Mouse (Mus musculus): ENCODE measurements around the gene Wdr26. TPM values are rescaled to one million over a fixed set of nuclear protein-coding genes. Genes with fewer than 3 reads are reported as not detected.

The Wdr26 gene
- 100 to 1,000 TPM; 135 to 147 TPM for total RNA-seq (2021)

DNA sequence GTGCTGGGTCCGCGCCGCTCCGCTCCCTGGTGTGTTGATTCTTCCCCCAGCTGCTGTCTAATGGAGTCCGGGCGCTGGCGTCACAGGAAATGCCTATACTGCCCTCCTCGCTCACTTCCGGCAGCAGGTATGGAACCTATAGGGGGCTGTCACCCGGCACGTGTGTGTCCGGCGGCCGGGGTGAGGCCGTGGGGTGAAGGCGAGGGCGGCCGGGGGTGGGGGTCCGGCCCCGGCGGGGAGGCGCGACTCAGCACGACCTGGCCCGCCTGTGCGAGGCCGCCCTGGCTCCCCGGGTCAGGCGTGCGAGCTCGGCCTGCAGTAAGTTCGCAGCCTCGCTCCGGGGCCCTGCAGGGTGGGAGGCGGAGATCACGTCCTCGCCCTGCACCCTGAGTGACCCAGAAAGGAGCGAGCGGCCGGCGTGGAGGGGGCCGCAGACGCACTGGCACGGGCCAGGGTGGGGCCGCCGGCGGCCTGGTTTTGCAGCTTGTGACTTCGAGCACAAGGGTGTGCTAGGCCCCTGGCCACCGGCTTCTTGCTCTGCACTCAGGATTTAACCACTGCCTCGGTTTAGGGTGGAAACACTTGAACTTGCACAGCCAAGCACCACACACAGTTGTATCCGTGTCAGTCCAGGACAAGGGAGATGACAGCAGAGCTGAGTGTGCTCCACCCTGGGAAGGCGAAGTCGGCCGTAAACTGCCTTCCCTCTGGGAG, at the start of gene Wdr26:
Gene Wdr26 (minus strand): TSS at position 82 of the 714 bp plus-strand sequence.
- intact Hi-C loops (cut with DNase I) = loop anchor here (2.0 kb wide), 1 partner anchor 19 kb away; no protein-coding TSS in a partner anchor
- DNase-seq = peak; percentile 84 to 89

DNA sequence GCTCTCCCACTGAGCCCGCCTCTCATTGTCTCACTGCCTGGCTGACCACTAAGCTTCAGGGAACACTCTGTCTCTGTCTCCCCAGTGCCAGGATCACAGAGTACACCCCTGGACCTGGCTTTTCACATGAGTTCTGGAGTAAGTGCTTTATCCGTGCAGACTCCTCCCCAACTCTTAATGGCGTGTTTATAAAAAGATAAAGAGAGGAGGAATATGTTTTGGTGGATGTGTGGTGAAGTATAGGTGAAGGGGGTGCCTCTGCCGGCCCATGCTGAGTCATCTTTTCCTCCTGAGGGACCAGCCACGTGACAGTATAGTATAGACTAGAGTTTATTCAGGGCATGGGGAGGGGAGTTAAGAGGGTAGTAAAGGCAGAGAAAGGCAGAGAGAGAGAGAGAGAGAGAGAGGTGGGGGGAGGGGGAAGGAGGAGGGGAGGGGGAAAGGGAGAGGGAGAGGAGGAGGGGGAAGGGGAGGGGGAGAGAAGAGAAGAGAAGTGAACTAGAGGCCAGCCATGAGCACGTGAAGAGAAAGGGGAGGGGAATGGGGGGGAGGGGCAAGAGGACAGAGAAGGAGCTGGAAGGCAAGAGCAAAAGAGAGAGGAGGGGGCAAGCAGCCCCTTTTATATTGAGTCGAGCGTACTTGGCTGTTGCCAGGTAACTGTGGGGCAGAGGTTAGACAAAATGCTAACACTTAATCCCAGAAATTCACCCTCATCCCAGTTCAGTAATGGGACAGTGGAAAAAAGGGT, 49.3 kb upstream of the Wdr26 start:
- peak in 1 of 2 experiments; percentile 24 for DNase-seq
- intact Hi-C loops (cut with DNase I) = no loop called here

DNA sequence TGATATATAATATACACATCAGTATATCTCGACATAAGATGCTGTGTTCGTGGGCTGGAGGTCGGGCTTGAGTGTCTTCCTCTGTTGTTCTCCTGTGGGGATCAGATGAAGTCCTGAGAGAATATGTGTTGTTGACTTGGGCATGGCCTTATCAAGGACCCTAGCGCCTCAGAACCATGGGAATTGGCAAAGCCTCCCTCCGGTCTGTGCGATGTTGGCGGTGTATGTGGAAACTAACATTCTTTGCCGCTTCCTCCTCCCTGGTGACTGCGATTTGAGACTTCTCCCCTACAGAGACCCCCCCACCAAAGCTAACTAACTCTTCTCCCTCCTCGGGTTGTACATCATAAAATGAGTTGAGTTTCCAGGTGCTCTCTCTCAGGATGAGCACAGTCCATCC, 48.6 kb upstream of the Wdr26 start:
- intact Hi-C loops (cut with DNase I) = no loop called here
- peak; percentile 34 to 45 for DNase-seq

DNA sequence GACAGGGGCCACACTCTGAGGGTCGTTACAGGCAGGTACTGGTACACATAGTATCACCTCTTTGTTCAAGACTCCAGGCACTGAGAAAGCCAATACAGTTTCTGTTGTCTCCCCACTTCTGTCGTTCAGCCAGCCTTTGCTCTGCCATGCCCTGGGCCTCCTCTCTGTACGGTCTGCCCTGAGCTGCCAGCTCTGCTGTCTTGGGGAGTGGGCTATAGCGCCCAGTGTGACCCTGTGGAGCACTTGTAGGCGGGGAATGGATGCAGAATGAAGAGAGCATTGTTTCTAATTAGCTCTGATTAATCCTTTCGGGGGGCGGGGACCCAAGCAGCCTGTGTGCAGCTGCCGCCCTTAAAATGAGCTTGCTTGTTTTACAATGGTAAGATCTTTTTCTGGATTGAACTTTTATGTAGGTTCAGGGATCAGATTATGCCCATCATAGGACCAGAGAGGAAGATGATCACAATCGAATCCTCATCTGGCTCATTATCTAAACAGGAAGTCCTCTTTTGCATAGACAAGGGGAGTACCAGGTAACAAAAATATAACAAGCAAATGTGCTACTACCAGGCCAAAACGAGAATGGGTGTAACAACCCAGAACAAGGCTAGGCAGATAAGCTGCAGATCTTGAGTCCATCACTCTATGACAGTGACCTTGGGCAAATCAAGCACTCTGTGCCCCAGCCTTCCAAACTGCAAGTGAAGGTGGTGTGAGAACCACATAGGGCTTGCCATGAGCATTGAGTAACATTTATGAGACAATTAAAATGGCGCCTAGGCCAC, 48.0 kb upstream of the Wdr26 start:
- DNase-seq = no peak
- intact Hi-C loops (cut with DNase I) = no loop called here

DNA sequence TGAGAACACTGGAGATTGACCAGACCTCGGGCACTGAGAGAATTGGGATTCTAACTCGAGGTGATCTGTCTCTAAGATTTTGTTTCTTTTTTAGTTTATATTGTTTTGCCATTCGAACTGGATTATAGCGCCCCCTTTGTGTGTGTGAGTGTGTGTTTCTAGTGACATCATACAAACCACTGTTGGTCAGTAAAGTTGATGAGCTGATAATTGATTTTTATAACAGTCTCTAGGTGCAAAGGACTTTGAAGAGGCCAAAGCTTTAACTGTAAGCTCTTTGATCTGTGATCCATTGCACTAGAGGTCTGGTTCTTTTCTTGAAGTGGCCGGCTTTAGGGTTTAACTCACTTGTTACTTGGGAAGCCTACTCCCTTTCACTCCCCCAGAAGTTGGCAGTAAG, 47.3 kb upstream of the Wdr26 start:
- intact Hi-C loops (cut with DNase I) = no loop called here
- DNase-seq = no peak

DNA sequence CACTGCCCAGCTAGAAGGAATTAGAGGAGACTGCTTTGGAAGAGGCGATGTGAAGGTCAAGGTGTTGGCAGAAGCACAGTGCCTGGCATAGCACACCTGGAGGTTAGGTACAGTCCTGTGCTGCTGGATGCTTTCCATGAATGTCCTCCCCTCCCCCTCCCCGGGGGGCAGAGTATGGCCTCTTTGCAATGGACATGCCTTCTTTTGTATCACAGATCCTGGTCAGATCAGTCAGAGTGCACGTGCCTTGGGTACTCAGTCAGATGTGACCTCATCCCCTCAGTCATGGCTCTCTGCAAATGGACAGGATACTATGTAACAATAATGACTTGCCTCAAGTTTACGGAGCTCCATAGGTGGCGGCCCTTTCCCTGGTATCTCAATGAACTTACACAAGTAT, 46.8 kb upstream of the Wdr26 start:
- DNase-seq = peak in 1 of 2 experiments; percentile 8
- intact Hi-C loops (cut with DNase I) = loop anchor here (1.0 kb wide), 1 partner anchor 48 kb away; no protein-coding TSS in a partner anchor

DNA sequence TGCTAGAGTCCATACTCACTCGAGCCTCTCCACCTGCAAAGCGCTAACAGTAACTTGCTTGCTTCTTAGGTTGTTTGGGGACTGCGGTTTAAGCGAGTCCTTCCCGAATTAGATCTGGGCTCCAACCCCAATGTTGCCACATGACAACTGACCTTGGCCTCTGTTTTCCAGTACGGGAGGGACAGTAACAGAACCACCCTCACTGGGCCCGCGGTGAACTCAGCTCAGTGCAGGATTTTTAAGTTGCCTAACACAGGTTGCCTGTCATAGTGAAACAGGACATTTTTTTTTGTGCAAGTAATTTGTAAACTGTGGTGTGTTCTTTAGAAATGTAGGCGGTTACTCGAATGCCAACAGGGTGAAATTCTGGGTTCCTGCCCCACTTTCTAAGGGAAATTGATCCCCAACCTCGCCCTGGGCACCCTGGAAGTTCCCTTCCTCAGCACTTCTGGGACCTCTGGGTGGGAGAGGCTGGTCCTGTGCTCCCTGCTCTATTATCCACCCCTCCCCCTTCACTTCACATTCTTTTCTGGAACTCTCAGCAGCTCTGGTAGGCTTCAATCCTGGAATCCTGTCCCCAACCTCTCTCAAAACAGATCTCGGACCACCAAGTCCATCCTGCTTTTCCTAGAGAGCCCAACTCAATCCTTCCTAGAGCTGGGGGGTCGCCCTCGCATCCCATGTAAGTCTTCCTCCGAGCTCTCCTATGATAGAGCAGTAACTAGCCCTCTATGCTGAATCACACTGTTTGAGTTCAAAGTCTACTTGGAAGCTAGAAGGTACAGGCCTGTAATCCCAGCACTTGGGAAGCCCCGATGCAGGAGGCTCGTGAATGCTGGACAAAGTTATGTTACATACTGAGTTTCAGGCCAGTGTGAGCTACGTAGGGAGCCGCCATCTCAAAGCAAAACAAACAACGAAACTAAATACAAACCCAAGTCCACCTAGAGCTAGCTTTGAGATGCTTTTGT, 46.1 kb upstream of the Wdr26 start:
- peak; percentile 79 for DNase-seq
- intact Hi-C loops (cut with DNase I) = loop anchor here (1.0 kb wide), 1 partner anchor 48 kb away; no protein-coding TSS in a partner anchor

DNA sequence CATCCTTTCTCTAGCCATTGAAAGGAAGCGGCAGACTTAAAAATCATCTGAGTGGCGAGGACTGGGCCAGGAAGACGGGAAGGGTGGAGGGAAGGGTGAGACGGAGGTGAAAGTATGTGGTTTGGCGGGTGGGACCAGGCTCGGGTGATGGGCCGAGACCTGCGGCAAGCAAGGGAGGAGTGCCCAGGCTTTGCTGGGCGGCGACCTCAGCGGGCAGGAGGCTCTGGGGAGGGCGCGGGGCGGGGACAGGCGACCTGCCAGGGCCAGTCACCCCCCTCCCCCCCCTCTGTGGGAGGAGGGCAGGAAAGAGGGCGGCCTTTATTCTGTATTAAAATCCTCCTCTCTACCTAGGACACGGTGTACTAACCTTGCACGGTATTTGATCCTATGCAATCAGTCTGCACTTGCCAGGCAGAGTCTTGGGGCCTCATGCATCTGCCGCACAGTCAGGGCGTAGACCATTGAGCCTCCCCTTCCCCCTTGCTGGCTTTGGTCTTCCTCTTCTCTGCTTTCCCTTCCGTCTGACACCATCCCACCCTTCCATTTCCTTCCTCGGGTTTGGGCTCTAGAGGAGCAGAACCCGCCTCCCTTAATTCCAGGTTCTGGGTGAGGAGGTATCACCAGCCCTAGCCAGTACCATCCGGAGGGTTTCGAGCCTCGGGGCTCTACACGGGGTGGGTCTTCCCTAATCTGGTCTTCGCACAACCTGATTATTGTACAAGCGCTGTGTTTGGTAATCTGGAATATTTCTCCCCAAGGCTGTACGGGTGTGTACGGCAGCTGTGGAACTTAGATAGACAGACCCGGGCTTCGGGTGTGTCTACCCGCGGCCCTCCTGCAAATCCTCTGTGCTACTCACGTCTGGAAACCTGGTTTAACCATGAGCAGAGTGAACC, 45.1 kb upstream of the Wdr26 start:
- intact Hi-C loops (cut with DNase I) = no loop called here

DNA sequence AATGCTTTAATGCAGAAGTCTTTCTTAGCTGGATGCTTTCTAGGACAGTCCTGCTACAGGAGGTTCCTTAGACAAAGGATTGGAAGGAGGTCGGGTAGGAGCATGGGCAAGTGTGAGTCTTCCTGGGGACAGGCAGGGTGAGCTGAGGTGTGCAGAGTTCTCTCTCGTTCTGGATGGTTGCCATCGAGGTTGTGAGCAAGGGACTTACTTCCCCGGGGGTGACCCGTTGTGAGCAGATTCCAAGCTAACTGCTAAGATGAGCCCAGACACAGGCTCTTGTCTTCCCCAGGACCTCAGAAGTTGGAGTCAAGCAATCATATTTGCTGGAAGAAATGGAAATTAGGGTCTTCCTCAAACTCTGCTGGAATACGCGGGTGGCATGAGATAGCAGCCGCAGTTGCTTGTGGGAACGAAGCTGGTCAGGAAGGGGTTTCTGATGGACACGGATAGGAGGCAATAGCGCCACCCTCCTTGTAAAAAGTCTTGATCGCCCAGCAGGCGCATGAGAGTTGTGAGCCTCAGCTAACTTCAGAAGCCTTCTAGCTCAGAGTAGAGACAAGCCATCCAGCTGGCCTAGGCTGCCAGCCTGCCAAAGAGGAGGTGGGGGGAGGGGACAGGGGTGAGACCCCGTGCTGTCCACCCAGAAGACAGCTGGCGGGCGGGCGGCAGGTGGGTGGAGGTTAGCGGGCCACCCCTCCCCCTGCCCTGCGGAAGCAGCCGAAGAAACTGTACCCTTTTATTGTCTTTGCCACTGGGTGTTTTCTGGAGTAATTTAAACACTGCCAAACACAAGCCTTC, 44.3 kb upstream of the Wdr26 start:
- intact Hi-C loops (cut with DNase I) = no loop called here
- DNase-seq = peak; percentile 72 to 75

More for the DNA sequence above, 45.1 kb upstream of the Wdr26 start:
- peak; percentile 82 to 87 for DNase-seq

DNA sequence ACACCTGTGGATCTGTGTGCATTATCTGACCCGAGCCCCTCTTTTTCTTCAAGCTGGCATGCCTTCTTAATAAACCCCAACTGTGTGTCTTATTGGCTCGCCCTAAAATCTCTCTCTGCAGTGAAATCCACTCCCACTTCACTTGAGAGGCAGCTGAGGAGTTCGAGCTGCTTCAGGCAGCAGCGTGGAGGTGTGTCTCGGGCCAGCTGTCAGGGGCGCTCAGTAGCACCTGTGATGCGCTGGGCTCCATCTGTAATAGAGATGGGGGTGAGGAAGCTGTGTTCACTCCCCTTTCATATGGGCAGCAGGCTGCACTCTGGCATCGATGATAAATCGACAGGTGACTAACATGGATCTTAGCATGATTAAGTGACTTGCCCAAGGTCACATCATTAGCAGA, 43.6 kb upstream of the Wdr26 start:
- intact Hi-C loops (cut with DNase I) = no loop called here
- peak in 1 of 2 experiments; percentile 4 for DNase-seq

DNA sequence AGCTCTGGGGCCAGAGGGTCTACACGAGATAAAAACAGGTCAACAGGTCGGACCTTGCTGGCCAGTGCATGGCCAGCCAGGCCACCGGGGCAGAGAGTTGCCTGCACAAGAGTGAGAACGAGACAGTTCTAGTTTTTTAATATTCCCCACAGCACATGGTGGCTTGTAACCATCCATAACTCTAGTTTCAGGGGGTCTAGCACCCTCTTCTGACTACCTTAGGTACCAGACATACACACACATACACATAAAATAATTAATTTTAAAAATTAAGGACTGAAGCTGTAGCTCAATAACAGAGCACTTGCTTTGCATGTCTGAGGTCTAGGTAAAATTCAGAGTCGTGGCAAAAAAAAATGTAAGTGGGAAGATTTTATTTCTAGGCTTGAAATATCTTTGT, 39.8 kb upstream of the Wdr26 start:
- no peak for DNase-seq
- intact Hi-C loops (cut with DNase I) = no loop called here

DNA sequence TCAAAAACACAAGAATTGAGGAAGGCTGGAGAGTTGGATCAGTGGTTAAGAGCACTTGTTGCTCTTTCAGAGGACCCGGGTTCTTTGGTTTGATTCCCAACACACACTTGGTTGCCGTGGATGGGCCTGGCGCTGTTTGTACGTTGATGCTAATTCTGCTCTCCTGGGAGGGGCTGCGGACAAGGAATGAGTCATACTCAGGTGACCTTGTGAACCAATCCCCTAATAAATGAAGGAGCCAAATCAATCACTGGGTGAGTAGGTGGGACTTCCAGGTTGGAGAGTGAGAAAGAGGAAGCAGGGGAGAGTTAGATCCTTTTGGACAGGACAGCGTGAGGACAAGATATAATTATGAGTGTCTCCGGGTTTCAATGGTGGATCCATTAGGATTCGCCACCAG, 39.2 kb upstream of the Wdr26 start:
- no peak for DNase-seq
- intact Hi-C loops (cut with DNase I) = no loop called here

DNA sequence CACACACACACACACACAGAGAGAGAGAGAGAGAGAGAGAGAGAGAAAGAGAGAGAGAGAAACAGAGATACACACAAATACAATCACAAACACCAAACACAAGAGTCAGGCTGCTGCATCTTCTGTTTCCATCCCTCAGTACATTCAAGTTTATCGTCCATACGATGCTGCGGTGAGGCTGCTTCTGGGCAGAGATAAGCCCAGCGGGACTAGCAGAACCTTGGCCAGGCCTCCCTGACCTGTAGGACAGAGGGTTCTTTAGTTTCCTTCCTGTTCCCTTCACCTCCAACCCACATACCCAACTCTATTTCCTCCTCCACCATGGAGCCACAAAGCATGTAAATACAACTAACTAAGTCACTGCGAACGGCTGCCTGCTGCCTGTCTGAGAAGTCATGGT, 37.7 kb upstream of the Wdr26 start:
- intact Hi-C loops (cut with DNase I) = no loop called here
- DNase-seq = no peak

DNA sequence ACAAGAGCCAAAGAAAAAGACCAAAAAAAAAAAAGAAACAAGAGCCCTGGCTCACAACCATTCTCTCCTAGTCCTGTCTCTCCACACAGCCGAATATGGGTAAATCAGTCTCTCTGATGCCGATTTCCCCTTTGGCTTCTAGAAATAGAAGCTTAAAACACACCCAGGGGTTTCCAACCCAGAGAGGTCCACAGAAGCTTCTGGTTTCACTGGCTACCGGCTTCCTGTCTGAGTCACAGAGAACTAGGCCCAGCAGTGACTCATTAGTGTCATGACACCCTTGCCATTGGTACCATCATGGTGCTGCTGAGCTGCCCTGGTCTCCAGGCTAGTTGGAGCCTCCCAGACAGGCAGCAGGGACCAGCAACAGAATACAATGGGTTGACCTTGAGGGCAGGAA, 35.4 kb upstream of the Wdr26 start:
- intact Hi-C loops (cut with DNase I) = no loop called here
- DNase-seq = no peak

DNA sequence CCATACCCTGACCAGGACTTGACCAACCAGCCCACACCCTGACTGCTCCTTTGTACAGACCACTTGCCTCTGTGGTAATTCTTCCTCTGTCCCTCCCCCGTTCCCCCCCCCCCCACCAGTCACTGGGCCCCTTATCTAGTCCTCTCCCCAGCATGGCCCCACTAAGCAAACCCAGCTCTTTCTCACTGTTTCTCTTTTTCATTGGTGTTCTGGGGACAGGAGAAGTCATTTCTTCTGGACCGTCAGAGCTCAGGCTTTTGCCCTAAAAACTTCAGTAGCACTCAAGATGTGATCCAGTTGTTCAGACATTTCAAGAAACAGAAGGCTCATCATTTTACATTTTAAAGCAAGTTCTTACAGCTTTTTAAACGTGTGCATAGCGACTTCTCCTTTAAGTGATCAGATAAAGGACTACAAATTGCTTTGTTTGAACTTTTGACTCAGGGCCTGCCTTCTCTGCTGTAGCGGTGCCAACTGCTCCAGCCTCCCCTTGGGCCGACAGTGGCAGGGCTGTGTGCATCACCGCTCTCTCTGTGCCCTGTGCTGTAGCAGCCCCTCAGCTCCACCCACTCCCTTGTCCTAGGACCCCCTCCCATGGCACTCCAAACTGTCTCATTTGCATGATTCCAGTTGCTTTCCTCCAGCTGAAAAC, 34.8 kb upstream of the Wdr26 start:
- intact Hi-C loops (cut with DNase I) = no loop called here
- DNase-seq = no peak

DNA sequence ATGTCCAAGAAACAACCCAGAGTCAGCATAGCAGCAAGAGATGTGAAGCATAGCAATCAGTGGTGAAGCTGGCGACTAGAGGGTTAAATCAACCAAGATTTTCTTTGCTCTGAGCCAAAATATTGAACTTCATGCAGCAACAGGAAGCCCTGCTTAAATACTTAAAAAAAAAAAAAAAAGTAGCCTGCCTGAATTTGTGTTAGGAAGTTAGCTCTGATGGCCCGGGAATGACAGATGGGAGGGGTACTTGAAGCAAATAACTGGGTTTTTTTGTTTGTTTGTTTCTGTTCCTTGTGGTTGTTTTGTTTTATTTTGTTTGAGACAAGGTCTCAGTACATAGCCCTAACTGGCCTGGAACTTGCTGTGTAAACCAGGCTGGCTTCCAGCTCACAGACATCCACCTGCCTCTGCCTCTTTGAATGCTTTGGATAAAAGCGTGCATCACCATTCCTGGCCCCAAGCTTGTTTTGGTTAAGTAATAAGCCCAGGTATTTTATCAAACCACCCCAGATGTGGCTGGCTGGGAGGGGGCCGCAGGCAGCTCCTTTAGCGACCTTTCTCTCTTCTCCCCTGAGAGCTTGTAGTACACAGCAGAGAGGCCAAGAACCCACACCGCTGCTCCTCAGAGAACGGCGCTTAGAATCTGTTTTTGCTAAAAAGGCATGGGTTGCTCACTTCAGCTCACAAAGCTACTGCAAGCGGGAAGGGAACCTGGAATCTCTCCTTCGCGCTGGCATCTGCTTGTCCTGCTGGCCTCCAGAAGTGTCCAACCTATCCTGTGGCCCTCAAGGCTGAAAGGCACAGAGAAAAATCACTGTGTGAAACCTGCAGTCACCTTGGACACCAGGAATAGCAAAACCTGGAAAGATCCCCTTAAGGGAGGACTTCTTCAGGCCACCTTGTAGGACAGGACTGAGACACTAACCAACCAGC, 34.0 kb upstream of the Wdr26 start:
- no peak for DNase-seq
- intact Hi-C loops (cut with DNase I) = no loop called here

DNA sequence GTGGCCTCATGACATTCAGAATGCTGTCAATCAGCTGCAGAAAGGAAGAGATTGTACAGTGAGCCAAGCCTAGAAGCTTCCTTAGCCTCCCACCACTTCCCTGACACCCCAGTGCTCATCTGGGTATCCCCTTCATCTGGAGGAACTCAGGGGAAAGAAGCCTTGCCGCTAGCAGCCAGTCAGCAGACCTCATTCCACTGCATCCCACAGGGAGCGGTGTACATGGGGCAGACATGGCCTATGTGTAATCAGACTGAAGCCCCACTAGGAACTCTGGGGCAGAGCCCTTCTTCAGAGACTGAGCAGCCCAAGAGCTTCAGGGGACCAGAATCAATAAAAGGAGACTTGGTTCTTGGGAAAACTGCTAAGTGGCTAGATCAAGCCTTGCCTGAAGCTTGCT, 33.3 kb upstream of the Wdr26 start:
- DNase-seq = no peak
- intact Hi-C loops (cut with DNase I) = no loop called here

Measured in heart, postnatal 10 days (tissue).